Mouse (Mus musculus) urinary bladder, postnatal 10 days (tissue): ENCODE results near the gene Mpp1.
"Not testable (repeated sequence)": the region's sequence is repeated elsewhere in the genome, so short reads cannot be mapped to it uniquely, and the experiment has no call there.

Experiments used
- DNase-seq: peaks from one replicate; pipeline ENCODE4 v3.0.0; 2022; ENCODE audit warnings: low spot score

The Mpp1 gene

GRCm38 (mm10) chrX:75130467-75131160 lies at the start of gene Mpp1:
TSS of gene Mpp1 (minus strand) at chrX:75131016.
- DNase-seq = peak; percentile 13

- no peak for DNase-seq
Measured at GRCm38 (mm10) chrX:75163670-75164069, 32.9 kb upstream of the Mpp1 start, which contains the start of gene Smim9. TSS of gene Smim9 (minus strand) at chrX:75163770.

GRCm38 (mm10) chrX:75155576-75156243 lies 24.9 kb upstream of the Mpp1 start:
- DNase-seq = no peak

- no peak for DNase-seq
Measured at GRCm38 (mm10) chrX:75152249-75152648, 21.4 kb upstream of the Mpp1 start.

GRCm38 (mm10) chrX:75150304-75150703 lies 19.5 kb upstream of the Mpp1 start:
- DNase-seq = no peak

- DNase-seq = no peak
Measured at GRCm38 (mm10) chrX:75148414-75148813, 17.6 kb upstream of the Mpp1 start.

GRCm38 (mm10) chrX:75143124-75143555 lies 12.3 kb upstream of the Mpp1 start:
- not testable (repeated sequence) for DNase-seq

- DNase-seq = no peak
Measured at GRCm38 (mm10) chrX:75138182-75138581, 7.4 kb upstream of the Mpp1 start.

- no peak for DNase-seq
Measured at GRCm38 (mm10) chrX:75137729-75138128, 6.9 kb upstream of the Mpp1 start.

- no peak for DNase-seq
Measured at GRCm38 (mm10) chrX:75136938-75137337, 6.1 kb upstream of the Mpp1 start.

- no peak for DNase-seq
Measured at GRCm38 (mm10) chrX:75129474-75129873, 1.3 kb downstream of the Mpp1 start.

GRCm38 (mm10) chrX:75128333-75128980 lies 2.4 kb downstream of the Mpp1 start:
- no peak for DNase-seq

- no peak for DNase-seq
Measured at GRCm38 (mm10) chrX:75126893-75127292, 3.9 kb downstream of the Mpp1 start.

- DNase-seq = no peak
Measured at GRCm38 (mm10) chrX:75125606-75126005, 5.2 kb downstream of the Mpp1 start.

- no peak for DNase-seq
Measured at GRCm38 (mm10) chrX:75115550-75115949, 15.3 kb downstream of the Mpp1 start.

GRCm38 (mm10) chrX:75102293-75102692 lies 28.5 kb downstream of the Mpp1 start:
- no peak for DNase-seq

GRCm38 (mm10) chrX:75098799-75099198 lies 32.0 kb downstream of the Mpp1 start:
- no peak for DNase-seq

GRCm38 (mm10) chrX:75096163-75096770 lies 34.5 kb downstream of the Mpp1 start:
- DNase-seq = no peak

GRCm38 (mm10) chrX:75095369-75096162 lies 35.2 kb downstream of the Mpp1 start, which contains the start of gene Dkc1:
TSS of gene Dkc1 (plus strand) at chrX:75095854.
- DNase-seq = peak; percentile 36

- DNase-seq = no peak
Measured at GRCm38 (mm10) chrX:75085654-75086053, 45.2 kb downstream of the Mpp1 start.

GRCm38 (mm10) chrX:75084774-75085508 lies 45.9 kb downstream of the Mpp1 start, which contains the start of gene Gab3:
TSS of gene Gab3 (minus strand) at chrX:75085458.
- no peak for DNase-seq
